Mouse (Mus musculus) hindbrain, postnatal 0 days (tissue): ENCODE measurements around the gene Csmd2. TPM values are rescaled to one million over a fixed set of nuclear protein-coding genes. Genes with fewer than 3 reads are reported as not detected.
A peak's percentile ranks its signal among the peaks of the same experiment; 100 is the strongest.
"Not testable (repeated sequence)": the region's sequence is repeated elsewhere in the genome, so short reads cannot be mapped to it uniquely, and the experiment has no call there.

Experiments
- ATAC-seq: fragments of 200-750 bp; cut with Nextera tagmentation; 2 replicates; pipeline ENCODE4 v1.8.0; 2017; ENCODE audit warnings: mild to moderate bottlenecking, moderate TSS enrichment, moderate library complexity
- DNase-seq: peaks from one replicate; pipeline ENCODE4 v3.0.0-alpha.2; 2015; ENCODE audit warnings: low spot score
- H3K27ac ChIP-seq: fragments of 300-500 bp; sonication (generic); 2 replicates; pipeline ENCODE4 v1.5.1; 2014; ENCODE audit warnings: mild to moderate bottlenecking
- H3K27me3 ChIP-seq: fragments of 300-500 bp; sonication (generic); 2 replicates; pipeline ENCODE4 v1.6.1; 2014; ENCODE audit warnings: low read length, mixed read lengths; ENCODE audit not compliant: insufficient read depth
- H3K36me3 ChIP-seq: fragments of 300-500 bp; sonication (generic); 2 replicates; pipeline ENCODE4 v1.6.1; 2014; ENCODE audit warnings: low read length, mixed read lengths; ENCODE audit not compliant: insufficient read depth
- H3K4me1 ChIP-seq: fragments of 300-500 bp; sonication (generic); 2 replicates; pipeline ENCODE4 v1.6.1; 2014; ENCODE audit warnings: antibody characterized with exemption, low read length, mixed read lengths; ENCODE audit not compliant: insufficient read depth
- H3K4me2 ChIP-seq: fragments of 300-500 bp; sonication (generic); 2 replicates; pipeline ENCODE4 v1.6.1; 2014; ENCODE audit warnings: low read depth, mild to moderate bottlenecking, low read length, moderate library complexity, mixed read lengths
- H3K4me3 ChIP-seq: fragments of 300-500 bp; sonication (generic); 2 replicates; pipeline ENCODE4 v1.5.1; 2014; ENCODE audit warnings: low read length
- H3K9ac ChIP-seq: fragments of 300-500 bp; sonication (generic); replicated peaks from 2 replicates; pipeline ENCODE4 v1.6.1; 2014; ENCODE audit warnings: mild to moderate bottlenecking, low read length, moderate library complexity, mixed read lengths
- H3K9me3 ChIP-seq: fragments of 300-500 bp; sonication (generic); 2 replicates; pipeline ENCODE4 v1.6.1; 2016; ENCODE audit warnings: low read length, mixed read lengths
- CTCF ChIP-seq: IDR thresholded peaks from 2 replicates; pipeline ENCODE4 v1.5.1; 2016; ENCODE audit warnings: antibody characterized with exemption, control low read depth, low read depth
- WGBS: fragments of 180-500 bp; shearing (Covaris S2); extraction: QIAGEN DNeasy Blood & Tissue Kit; methylation state at CpG from one replicate; pipeline ENCODE4 v1.1.7; 2014; 5-methylcytosine and 5-hydroxymethylcytosine counted together
- polyA plus RNA-seq: library from polyadenylated mRNA; unstranded; fragments of >200 nt; fragmentation: Nextera tagmentation; extraction: Ambion mirVana; gene quantifications from 2 replicates; pipeline ENCODE4 v1.2.1, GENCODE M21; 2015
- total RNA-seq: library from RNA; depleted of rRNA; stranded (reverse); fragments of >200 nt; gene quantifications from 2 replicates; pipeline ENCODE4 v1.2.3, GENCODE M21; 2014

Csmd2 gene
- total and polyA plus RNA-seq, 2 experiments from 2014 or later, result 8.2 to 41.3 TPM

- peaks cover 13% of the 10 kb centered on the region for H3K36me3 ChIP-seq
- ATAC-seq (no peak), DNase-seq (peak; percentile 46)
- H3K9ac ChIP-seq, result no peak overlapping the region
- TF ChIP-seq CTCF, result peak; percentile 54; the same call in 1 of the 2 replicates
- 58% methylated on average over 2 of the region's 2 CpGs for WGBS
- H3K4me2 ChIP-seq, result no peak overlapping the region
- H3K4me1 ChIP-seq, result no peaks in the 10 kb centered on the region
- H3K27ac ChIP-seq, result peak overlapping the region; percentile 36; the same call in 1 of the 2 replicates
- H3K9me3 ChIP-seq, result no peaks in the 10 kb centered on the region
- H3K4me3 ChIP-seq, result no peak overlapping the region
- H3K27me3 ChIP-seq, result no peaks in the 10 kb centered on the region
Observed at GRCm38 (mm10) chr4:128499980-128500379, 512.3 kb downstream of the Csmd2 start.

- Histone ChIP-seq H3K9me3 (no peaks in the 10 kb centered on the region), H3K4me3 (no peak overlapping the region), H3K27ac (no peak overlapping the region), H3K9ac (no peak overlapping the region), H3K4me2 (no peak overlapping the region), H3K27me3 (no peaks in the 10 kb centered on the region), H3K36me3 (no peaks in the 10 kb centered on the region; the same call in 1 of the 2 replicates), H3K4me1 (no peaks in the 10 kb centered on the region)
- no peak for TF ChIP-seq CTCF
- 76% methylated on average over 10 of the region's 10 CpGs for WGBS
- no peak for DNase-seq
- no peak for ATAC-seq
Observed at GRCm38 (mm10) chr4:128506878-128507277, 519.2 kb downstream of the Csmd2 start.

DNA sequence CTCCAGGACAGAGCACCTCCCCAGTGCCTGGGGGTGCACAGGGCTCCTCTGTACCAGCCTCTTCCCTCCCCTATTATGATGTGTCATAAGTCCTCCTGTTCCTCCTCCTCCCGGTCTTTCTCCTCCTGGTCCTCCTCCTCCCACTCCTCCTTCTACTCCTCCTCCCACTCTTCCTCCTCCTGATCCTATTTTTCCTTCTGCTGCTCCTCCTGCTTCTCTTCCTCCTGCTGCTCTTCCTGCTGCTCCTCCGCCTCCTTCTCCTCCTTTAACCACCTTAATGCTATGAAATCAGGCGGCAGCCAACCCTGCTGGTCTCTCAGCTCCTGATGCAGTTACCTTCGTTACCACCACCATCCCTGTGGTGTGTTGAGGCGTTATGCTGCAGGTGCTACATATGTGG, 522.2 kb downstream of the Csmd2 start:
- no peak for TF ChIP-seq CTCF
- Histone ChIP-seq H3K27ac (no peak overlapping the region), H3K4me1 (no peaks in the 10 kb centered on the region), H3K36me3 (peaks cover 3% of the 10 kb centered on the region; the same call in 1 of the 2 replicates), H3K9ac (no peak overlapping the region), H3K9me3 (no peaks in the 10 kb centered on the region), H3K4me3 (no peak overlapping the region), H3K27me3 (no peaks in the 10 kb centered on the region), H3K4me2 (no peak overlapping the region)
- DNase-seq (no peak), ATAC-seq (no peak)
- 82% methylated on average over 5 of the region's 5 CpGs for WGBS

- WGBS, result 68% methylated on average over 5 of the region's 5 CpGs
- Histone ChIP-seq H3K4me3 (no peak overlapping the region), H3K27me3 (no peaks in the 10 kb centered on the region), H3K4me1 (no peaks in the 10 kb centered on the region), H3K9ac (no peak overlapping the region), H3K27ac (no peak overlapping the region), H3K9me3 (no peaks in the 10 kb centered on the region), H3K4me2 (no peak overlapping the region), H3K36me3 (peaks cover 8% of the 10 kb centered on the region; the same call in 1 of the 2 replicates)
- ATAC-seq, result no peak
- no peak for TF ChIP-seq CTCF
- DNase-seq, result no peak
Observed at GRCm38 (mm10) chr4:128514496-128514895, 526.8 kb downstream of the Csmd2 start.

GRCm38 (mm10) chr4:128521276-128521675, 533.6 kb downstream of the Csmd2 start:
- no peak overlapping the region for H3K27ac ChIP-seq
- no peaks in the 10 kb centered on the region for H3K9me3 ChIP-seq
- no peaks in the 10 kb centered on the region for H3K27me3 ChIP-seq
- WGBS, result 87% methylated on average over 6 of the region's 6 CpGs
- H3K9ac ChIP-seq, result no peak overlapping the region
- no peak overlapping the region for H3K4me3 ChIP-seq
- H3K4me1 ChIP-seq, result no peaks in the 10 kb centered on the region
- ATAC-seq (no peak), DNase-seq (no peak)
- no peak for TF ChIP-seq CTCF
- H3K4me2 ChIP-seq, result no peak overlapping the region
- H3K36me3 ChIP-seq, result peaks cover 9% of the 10 kb centered on the region; the same call in 1 of the 2 replicates

GRCm38 (mm10) chr4:128543378-128543777, 555.7 kb downstream of the Csmd2 start:
- DNase-seq (peak; percentile 42), ATAC-seq (no peak)
- WGBS, result 22% methylated on average over 2 of the region's 2 CpGs

DNA sequence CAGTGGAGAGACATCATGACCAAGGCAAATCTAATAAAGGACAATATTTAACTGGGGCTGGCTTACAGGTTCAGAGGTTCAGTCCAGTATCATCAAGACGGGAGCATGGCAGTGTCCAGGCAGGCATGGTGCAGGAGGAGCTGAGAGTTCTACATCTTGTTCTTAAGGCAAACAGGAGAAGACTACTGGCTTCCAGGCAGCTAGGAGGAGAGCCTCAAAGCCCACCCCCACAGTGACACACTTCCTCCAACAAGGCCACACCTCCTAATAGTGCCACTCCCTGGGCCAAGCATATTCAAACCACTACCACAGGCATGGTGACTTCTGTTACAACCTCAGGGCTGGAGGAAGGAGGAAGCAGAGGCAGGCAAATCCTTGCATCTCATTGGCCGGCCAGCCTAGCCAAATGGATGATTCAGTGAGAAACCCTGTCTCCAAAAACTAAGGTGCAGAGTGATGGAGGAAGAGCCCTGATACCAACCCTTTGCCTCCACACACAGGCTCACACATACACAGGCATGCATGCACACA, 556.4 kb downstream of the Csmd2 start:
- DNase-seq, H3K4me2 ChIP-seq: not testable (repeated sequence)
- whole genome bisulfite sequencing, result 87% methylated on average over 2 of the region's 2 CpGs

More at GRCm38 (mm10) chr4:128543378-128543777, 555.7 kb downstream of the Csmd2 start:
- H3K4me1 ChIP-seq, result no peaks in the 10 kb centered on the region
- no peak overlapping the region for H3K4me3 ChIP-seq
- H3K4me2 ChIP-seq, result no peak overlapping the region
- H3K36me3 ChIP-seq, result peaks cover 27% of the 10 kb centered on the region
- no peaks in the 10 kb centered on the region for H3K27me3 ChIP-seq
- H3K9ac ChIP-seq, result no peak overlapping the region
- peak; percentile 63 for TF ChIP-seq CTCF
- no peaks in the 10 kb centered on the region for H3K9me3 ChIP-seq
- H3K27ac ChIP-seq, result no peak overlapping the region

More for the DNA sequence above, 556.4 kb downstream of the Csmd2 start:
- peaks cover 28% of the 10 kb centered on the region for H3K36me3 ChIP-seq
- H3K4me3 ChIP-seq, H3K27ac ChIP-seq, H3K9ac ChIP-seq, H3K27me3 ChIP-seq, H3K9me3 ChIP-seq, H3K4me1 ChIP-seq, ATAC-seq: not testable (repeated sequence)
